Mouse (Mus musculus) WW6 (cell line): Measurements from ENCODE around the gene Lama4.
A peak's percentile ranks its signal among the peaks of the same experiment; 100 is the strongest.

Experiments
- DNase-seq: peaks from one replicate; pipeline ENCODE4 v3.0.0-alpha.2; 2013; ENCODE audit warnings: low read depth, low spot score

The Lama4 gene

GRCm38 (mm10) chr10:38965075-38965781, at the start of gene Lama4:
Gene Lama4, plus strand, starts transcription at chr10:38965515.
- DNase-seq, result peak; percentile 20

GRCm38 (mm10) chr10:38916027-38916617, 49.2 kb upstream of the Lama4 start:
- no peak for DNase-seq

- no peak for DNase-seq
These were observed 36.2 kb upstream of the Lama4 start for GRCm38 (mm10) chr10:38928940-38929697.

GRCm38 (mm10) chr10:38944701-38945100, 20.6 kb upstream of the Lama4 start:
- no peak for DNase-seq

GRCm38 (mm10) chr10:38961920-38962319, 3.4 kb upstream of the Lama4 start:
- DNase-seq, result no peak

GRCm38 (mm10) chr10:38964719-38965074, 618 bp upstream of the Lama4 start:
- no peak for DNase-seq

- DNase-seq, result no peak
These were observed 542 bp downstream of the Lama4 start for GRCm38 (mm10) chr10:38965857-38966256.

GRCm38 (mm10) chr10:38966646-38967045, 1.3 kb downstream of the Lama4 start:
- no peak for DNase-seq

GRCm38 (mm10) chr10:38968326-38969072, 3.2 kb downstream of the Lama4 start:
- DNase-seq, result no peak

- DNase-seq, result no peak
These were observed 4.2 kb downstream of the Lama4 start for GRCm38 (mm10) chr10:38969543-38969942.

- DNase-seq, result no peak
These were observed 4.7 kb downstream of the Lama4 start for GRCm38 (mm10) chr10:38969975-38970374.

GRCm38 (mm10) chr10:38972221-38972946, 7.1 kb downstream of the Lama4 start:
- DNase-seq, result no peak

- no peak for DNase-seq
These were observed 7.7 kb downstream of the Lama4 start for GRCm38 (mm10) chr10:38973016-38973415.

- no peak for DNase-seq
These were observed 12.9 kb downstream of the Lama4 start for GRCm38 (mm10) chr10:38978195-38978594.

GRCm38 (mm10) chr10:38979699-38980098, 14.4 kb downstream of the Lama4 start:
- no peak for DNase-seq

GRCm38 (mm10) chr10:38980980-38981379, 15.7 kb downstream of the Lama4 start:
- no peak for DNase-seq

- no peak for DNase-seq
These were observed 19.2 kb downstream of the Lama4 start for GRCm38 (mm10) chr10:38984358-38985075.

- no peak for DNase-seq
These were observed 20.7 kb downstream of the Lama4 start for GRCm38 (mm10) chr10:38986053-38986452.

- DNase-seq, result no peak
These were observed 27.5 kb downstream of the Lama4 start for GRCm38 (mm10) chr10:38992827-38993226.

- DNase-seq, result no peak
These were observed 28.5 kb downstream of the Lama4 start for GRCm38 (mm10) chr10:38993632-38994424.
